Mouse (Mus musculus) cerebellum, postnatal 4 days (tissue): ENCODE data around the gene Gm20388.
A peak's percentile ranks its signal among the peaks of the same experiment; 100 is the strongest.

Source experiments
- DNase-seq, 2 experiments: peaks; one replicate each; pipeline ENCODE4 v3.0.0; 2022; ENCODE audit warnings: low spot score in 2 of 2, mixed read lengths in 1 of 2

The Gm20388 gene

DNA sequence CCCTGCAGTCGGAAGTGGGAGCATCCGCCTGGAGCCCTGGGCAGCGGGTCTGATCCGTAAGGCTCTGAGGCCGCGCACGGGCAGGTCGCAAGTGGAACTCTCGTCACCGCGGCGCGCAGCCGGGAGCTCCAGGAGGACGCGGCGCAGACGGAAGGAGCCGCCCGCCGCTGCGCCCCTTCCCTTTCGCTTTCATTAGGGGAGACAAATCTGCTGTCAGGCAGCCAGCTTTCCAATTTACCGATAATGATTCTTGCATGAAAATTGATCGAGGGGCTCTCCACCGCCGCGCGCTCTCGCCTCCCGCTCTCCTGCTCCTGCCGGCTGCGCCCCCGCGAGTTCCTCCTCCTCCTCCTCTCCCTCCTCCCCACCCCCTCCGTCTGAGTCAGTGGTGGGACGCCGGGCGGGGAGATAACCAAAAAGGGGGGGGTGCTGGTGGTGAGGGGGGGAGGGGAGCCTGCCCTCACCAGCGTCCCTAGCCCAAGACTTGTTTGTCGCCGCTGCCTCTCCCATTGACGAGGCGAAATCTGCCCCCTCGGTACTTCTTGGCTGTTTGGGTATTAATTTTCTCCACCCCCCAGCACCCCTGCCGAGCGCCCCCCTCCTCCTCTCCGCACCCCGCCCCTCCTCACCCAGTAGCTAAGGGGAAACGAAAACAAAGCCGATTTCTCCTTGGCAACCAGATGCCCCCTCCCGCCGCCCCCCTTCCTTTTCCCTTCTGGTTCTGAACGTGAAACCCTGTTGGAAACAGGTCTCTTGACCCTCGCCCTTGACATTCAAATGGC is 577.3 kb downstream of the Gm20388 start:
- peak in 1 of 2 experiments; percentile 78 for DNase-seq

DNA sequence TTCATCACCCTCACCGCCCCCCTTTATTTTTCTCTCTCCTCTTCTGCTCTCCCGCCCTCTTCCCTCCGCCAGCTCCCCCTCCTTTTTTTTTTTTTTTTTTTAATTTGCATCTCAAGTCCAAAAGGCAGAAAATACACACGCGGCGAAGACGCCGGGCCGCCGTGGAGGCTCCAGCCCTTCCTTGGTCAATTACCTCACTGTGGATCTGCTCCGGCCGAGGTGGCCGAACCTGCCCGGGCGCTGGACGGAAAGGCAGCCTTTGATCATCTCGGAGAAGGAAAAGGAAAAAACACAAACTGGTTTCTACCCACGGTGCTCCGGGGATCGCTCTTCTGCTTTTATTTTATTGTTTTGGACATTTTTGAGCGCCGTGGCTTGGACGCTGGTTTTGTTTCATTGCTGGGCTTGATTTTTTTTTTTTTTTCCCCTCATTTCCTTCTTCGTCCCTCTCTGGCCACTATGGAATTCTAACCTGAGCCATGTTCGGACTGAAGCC is 578.0 kb downstream of the Gm20388 start:
- DNase-seq: peak in 1 of 2 experiments; percentile 54

DNA sequence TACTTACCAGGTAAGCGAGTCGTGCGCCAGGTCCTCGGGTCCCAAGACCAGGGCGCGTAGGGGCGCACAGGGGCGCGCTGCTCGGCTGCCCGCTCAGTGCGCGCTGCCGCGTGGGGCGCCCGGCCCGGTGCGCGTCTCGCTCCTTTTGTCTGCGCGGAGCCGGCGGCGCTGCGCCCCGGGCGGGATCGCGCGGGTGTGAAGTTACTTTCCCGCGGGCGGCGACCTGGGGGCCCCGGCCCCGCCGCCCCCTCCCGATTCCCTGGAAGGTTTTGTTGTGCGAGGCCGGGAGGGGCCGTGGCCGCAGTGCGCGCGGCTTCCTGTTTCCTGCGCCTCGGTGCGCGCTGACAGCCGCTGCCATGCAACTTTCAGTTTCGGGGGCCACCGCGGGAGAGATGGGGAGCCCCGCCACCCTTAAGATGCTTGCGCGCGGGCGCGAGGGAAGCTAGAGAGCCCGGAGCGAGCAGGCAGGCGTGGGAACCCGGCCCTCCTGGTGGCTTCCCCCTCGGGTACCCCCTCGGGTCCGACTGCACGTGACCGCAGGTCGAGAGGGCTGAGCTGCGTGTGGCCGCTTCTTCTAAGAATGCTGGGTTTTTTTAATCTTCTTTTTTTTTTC is 578.6 kb downstream of the Gm20388 start:
- DNase-seq: peak in 1 of 2 experiments; percentile 45

DNA sequence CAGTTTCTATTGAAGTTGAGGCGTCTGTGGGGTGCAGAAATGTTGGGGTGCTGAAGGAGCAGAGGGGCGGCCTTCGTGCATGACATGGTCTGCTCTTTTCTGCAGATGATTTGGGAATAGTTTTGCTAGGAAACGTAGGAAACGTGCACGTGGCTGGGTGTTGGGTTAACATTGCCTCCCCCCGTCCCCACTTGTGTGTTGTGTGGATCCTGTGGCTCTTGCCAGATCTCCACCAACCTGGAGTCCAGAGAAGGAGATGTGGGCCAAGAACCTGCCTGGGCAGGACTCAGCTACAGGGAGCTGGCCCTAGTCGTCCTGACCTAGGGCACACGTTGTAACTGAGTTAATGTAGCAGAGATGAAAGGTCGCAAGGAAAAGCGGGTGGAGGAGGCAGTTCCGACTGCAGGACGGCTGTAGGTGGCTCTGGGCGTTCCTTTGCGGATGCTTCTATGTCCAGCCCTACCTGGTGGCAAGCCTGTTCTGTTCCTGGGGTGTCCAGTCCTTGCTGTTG is 579.2 kb downstream of the Gm20388 start:
- peak in 1 of 2 experiments; percentile 34 for DNase-seq

DNA sequence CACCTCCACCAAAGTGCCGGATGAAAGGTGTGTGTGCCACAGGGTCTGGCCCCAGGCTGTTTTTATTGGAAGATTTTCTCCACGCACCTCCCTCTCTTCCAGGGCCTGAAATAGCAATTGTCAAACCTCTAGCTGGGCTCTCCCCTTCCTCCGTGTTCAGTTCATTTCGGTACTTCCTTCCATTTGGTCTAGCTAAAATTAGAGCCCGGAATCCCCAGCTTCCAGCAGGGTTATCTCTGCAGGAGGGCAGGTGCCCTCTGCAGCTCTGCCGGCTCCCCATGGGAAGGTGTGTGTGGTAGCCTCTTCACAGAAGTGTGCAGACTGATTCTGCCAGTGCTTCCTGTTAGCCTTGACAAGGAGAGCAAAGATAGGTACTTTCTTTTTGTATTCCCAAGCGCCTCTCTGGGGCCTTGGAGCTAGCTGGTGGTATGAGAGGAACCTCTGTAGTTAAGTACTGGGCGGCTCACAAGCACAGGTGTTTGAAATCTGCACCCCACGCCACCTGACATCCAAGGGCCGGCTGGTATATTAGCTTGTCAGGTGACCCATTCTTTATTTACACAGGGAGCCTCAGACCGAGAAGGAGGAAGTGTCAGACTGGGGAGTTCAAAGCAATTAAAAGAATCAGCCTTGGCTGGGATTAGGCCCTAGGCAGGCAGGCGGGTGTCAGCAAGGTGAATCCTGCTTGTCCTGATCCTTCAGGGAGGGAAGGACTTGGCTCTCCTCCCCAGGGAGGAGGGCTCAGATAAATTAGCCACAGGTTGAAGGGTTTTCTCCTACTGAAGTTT is 579.9 kb downstream of the Gm20388 start:
- no peak for DNase-seq

DNA sequence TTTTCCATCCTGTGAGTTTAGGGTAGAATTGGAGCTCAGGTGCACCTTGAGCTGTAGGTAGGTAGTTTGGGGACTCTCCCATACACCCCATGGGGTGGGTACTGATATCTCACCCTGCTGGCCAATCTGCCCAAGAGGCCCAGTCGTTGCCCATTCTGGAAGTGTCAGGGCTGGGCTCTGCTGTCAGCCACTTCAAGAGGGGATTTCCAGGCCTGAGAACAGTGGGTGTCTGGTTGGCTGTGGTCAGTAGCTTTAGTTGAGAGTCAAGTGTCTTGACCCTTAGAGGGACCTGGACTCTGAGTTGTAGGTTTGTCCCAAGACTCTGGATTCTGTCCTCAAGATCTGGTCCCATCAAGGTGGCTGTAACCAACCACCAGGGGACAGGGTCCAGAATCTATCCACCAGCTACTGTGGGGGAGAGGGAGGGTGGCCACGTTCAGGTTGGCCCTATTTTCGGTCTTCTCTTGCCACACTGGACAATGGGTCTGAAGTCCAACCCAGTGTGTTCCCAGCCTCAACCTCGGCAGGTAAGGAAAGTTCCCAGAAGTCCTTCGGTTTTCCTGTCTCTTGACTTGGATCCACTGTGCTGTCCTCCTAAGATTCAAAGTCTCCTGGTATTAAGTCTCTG is 580.6 kb downstream of the Gm20388 start:
- DNase-seq: no peak

DNA sequence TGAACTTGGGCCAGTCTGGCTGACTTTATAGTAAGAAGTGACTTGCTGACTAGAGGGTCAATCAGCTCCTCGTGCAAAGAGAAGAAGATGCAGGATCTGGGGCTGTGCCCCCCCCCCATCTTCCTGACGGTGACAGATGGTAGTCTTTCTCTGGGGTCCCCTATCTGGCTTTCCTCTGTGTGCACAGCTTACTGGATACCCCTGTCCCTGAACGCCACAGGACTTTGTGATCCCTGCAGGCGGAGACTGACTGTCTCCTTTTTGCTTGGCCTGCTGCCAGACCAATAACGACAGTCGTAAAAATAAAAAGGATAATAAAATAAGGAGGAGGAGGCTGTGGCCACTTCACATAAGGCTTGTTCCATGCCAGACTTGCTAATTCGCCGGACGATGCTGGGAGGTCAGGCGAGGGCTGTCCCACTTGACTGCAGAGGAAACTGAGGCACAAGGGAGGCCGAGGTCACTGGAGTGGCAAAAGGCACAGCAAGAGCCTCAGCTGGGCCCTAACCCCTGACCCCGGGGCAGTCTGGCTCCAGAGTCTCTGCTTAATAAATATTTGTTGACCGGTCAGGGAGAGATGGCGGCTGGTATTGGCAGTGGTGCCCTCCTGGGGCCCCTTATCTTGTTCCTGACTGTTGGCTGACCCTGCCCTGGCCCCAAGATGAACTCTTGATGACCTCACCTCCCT is 581.7 kb downstream of the Gm20388 start:
- no peak for DNase-seq

DNA sequence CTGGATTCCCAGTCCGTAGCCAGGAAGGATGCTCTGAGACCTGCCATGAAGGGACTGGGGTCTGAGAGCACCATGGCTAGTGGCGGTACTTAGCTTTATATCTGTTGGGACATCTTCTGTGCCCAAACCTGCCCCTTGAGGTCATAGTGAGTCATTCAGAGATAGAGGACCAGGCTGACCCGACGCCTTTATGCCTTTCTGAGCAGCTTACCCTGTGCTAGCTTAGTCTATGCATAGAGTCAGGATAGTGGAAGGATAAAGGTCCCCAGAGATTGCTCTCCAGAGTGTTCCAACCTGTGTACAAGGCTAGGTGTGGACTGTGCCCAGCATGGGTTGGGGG is 582.2 kb downstream of the Gm20388 start:
- DNase-seq: no peak

DNA sequence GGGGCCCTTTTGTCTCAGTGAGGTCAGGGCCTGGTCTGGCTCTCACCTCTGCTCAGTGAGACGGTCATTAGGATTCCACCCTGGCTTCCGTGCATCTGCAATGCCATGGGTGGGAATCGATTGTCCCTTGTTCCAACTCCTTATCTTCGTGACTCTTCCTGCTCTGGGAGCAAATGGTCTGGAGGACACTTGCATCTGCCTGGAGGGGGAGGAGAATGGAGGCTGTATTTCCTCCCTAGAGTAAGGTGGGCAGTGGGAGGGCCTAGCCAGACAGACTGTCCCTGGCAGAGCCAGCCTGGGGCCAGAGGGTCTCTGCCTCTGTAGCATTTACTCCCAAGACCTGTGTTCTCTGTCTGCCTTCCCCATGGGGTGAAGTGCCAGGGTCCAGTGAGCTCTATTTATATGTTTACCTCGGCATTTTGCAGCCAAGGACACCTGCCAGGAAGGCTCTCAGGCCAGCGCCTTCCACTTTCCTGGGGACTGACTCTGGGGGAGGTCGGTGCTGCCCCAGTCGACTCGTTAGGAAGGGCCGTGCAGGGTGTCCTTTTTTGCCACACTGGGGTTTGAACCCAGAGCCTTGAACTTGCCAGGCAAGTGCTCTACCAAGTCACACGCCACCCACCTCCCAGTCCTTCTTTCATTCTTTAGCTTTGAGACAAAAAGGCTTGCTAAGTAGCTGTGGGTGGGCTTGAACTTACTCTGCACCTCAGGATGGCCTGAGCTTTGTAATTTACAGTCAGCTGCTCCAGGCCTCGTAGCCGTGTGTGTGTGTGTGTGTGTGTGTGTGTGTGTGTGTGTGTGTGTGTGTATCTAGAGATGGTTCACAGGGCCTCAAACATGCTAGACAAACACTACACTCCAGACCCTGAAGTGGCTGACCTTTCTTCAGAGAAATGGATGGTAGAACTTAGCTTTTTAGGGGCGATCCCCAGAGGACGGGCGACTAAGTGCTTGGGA is 583.1 kb downstream of the Gm20388 start:
- no peak for DNase-seq

DNA sequence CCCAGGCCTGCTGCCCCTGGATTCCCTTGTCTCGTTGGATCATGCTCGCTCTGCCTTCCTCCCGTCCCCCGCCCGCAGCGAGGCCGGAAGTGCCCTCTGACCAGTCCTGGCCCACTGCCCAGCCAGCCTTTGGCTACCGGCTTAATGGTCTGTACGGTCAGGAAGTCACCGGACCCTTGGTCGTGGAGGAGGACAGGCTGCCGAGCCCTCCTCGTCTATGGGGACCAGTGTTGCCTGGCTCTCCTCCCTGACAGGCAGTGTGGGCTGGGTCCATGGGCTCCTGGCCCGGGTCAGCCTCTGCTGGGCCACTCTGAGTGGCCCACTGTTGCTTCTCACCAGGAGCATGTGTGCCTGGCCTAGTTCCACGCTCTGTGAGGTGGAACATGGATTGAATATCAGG is 584.3 kb downstream of the Gm20388 start:
- peak in 1 of 2 experiments; percentile 70 for DNase-seq

DNA sequence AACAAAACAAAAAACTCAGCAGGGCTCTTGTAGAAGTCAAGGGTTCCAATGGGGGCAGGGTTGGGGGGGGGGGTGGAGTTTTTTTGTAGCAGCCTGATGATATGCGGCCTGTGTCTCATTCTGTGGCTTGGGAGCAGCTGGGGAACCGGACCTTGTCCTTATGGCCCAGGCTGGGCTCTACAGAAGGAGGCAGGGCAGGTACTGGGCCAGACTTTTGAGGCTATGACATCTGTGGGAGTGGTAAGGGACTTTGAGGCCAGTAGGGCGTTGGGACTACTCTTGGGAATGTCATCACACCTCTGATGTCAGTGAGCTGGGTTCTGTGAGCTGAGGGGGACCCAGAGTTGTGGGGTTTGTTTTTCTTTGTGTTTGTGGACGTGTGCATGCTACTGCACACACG is 584.8 kb downstream of the Gm20388 start:
- no peak for DNase-seq

DNA sequence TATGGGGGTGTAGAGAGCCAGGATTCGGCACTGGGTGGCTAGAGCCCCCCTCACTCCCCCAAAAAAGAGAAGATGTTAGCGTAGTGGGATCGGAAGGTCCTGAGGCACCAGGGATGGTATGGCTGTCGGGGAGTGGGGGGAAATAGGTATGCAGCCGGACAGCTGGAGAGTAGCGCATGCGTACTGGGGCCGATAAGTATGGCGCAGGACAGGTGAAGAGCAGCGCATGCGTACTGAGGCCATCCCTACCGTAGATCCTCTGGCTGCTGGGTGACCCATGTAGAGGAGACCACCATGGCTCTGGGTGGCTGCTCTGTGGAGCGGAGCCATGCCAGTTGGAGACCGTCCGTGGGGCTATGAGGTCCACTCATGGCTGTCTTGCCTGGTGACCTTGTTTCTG is 585.8 kb downstream of the Gm20388 start:
- no peak for DNase-seq

DNA sequence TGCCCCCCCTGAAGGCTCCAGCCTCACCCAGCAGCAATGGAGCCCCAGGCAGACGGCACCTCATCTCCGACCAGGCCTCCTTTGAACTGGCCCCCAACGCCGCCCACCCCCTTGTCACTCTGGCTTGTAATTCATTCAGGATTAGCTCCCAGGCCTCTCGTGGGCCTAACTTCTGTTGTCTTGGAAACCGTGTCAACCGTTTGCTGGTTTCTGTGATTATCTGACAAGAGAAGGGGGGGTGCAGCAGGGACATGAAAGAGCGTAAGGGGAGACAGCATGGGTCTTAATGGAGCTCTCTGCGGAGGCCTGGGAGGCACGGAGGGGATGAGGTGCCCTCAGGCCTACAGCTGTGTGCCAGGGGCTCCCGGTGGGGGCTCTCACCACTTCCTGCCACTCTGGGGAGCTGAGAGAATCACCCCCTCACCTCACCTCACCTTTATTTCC is 586.9 kb downstream of the Gm20388 start:
- no peak for DNase-seq

DNA sequence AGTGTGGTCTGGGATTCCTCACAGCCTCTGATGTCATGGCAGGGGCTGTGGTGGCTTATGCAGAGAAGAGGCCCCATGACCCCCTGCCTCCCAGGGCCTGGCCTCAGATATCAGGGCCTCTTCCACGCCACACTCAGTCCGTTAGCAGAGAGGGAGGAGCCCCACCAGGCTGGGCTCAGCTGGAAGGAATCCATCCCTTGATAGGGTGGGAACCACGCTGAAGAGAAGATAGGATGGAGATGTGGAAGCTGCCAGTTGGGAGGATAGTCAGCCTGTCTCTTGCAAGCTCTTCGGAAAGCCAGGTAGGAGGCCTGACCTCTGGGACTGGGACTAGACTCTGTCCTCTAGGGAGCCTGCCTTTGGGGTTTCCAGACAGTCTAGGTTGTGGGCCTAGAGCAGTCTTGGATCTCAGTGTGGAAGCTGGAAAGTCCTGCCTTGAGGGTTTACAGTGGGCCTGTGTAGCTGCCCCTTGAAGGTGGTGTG is 587.7 kb downstream of the Gm20388 start:
- no peak for DNase-seq

DNA sequence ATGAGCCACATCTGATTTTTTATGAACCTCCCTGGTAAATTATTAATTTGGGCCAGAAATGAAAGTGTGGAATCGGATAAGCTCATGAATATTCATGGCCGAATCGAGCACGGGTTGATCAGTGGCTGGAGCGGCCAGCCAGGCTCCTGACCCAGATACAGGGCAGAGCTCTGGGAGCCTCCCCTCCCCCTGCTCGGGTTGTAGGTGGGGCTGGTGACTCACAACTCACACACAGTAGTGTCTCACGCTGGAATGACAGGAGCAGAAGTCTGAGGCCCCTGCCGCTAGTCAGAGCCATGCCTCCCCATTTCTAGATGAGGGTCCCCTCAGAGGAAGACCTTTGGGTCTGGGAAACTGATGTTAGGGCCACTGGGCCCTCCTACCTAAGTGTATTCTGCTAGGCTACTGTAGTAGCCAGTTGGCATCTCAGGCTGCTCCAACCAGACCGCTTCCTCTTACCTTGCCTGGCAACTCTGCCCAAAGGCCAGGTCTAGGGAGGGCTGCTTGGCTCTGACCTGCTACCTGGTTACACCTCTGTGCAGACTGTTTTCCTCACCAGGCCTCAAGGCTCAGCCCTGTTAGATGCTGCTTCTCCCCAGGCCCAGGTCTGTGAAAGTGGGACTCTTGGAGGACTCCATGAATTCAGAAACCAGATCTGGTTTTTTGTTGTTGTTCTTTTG is 588.4 kb downstream of the Gm20388 start:
- DNase-seq: no peak

DNA sequence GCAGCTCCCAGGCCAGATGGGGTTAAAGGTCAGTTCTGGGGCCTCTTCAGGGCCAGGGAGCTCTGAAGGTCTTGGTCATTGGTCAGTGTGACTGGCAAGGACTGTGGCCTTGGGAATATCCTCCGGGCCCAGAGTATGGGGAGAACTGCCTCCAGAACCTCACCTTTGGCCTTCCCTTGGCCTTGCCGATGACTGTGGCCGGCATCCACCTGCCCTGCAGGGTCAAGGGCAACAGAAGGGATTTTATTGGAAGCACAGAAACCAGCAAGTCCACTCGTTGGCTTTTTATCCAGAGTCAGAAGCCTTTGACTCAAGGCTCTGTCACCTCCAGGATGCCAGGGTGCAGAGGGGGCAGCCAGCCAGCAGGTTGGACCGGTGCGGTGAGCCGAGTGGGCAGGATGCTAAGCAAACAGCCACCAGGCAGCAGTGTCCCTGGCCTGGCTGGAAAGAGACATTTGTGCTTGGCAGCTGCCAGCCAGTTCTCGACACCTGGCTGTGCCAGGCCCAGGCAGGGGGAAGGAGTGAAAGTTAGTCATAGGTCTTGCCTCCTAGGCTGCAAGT is 590.1 kb downstream of the Gm20388 start:
- no peak for DNase-seq

DNA sequence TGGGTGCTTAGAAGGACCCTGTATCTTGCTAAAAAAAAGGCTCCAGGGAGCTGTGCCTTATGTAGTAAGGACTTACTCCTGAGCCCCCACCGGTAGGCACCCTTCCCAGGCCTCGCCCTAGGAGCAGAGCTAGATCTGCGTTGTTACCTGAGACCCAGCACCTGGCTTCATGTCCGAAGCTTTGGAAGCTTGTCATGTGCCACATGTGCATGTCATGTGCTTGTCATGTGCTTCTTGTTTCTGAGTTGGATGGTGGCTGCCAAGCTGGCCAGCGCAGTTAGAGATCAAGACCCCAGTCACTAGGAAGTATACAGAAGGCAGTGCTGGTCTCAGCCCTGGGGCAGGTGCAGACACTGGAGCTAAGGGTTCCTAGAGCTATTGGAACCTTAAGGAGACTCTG is 590.8 kb downstream of the Gm20388 start:
- no peak for DNase-seq

DNA sequence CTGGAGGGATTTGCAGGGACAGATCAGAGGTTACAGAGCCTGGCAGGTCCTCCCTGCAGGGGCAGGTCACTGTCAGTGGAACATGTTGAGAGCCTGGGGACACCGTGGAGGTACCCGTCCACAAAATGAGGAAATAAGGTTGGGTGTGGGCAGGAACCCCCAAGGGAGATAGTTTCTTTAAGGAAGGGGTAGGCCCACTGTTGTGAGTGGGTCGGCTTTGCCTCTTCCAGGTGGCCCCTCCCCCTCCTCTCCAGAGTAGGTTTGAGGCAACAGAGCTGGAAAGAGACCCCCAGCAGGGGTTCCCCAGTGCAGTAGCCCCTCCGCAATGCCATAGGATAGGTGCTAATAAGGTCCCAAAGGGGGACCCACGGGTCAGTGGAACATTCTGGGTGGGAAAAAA is 591.8 kb downstream of the Gm20388 start:
- DNase-seq: no peak
